Mouse (Mus musculus): ENCODE measurements around the gene Arid1b.

DNA sequence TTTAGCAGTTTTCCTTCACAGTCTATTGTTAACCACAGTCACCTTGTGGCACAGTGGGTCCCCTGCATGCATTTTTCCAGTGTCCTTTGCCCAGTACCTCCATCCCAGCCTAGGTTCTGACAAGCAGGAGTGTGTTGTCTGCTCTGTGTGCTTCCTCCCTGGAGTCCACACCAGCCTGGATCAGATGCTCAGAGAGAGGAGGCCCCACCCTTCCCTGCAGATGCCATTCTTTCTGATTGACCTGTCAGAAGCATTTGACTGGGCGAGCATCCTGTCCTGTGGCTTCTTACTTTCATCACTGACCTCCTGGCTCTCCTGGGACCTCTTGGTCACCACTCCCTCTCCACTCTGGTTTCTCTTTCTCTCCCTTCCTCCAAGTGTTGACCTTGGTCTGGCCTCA, 113.9 kb downstream of the Arid1b start:
- TF ChIP-seq POLR2A (IDR thresholded peaks at IDR 0.05; ENCODE audit: borderline replicate concordance, extremely low read depth, insufficient read depth, insufficient read length, poor library complexity, severe bottlenecking) (no peak), CTCF (IDR thresholded peaks at IDR 0.05; ENCODE audit: borderline replicate concordance, extremely low read depth, insufficient read depth, insufficient read length) (no peak)
